Mouse (Mus musculus) liver, adult 2 months (tissue): ENCODE measurements around the gene Dusp16.

ENCODE experiments used
- CTCF ChIP-seq: fragments of 200-500 bp; IDR thresholded peaks from 2 replicates; pipeline ENCODE4 v1.5.1; 2011; ENCODE audit warnings: low read depth, low read length, control low read depth
- POLR2A ChIP-seq: fragments of 200-500 bp; IDR thresholded peaks from 2 replicates; pipeline ENCODE4 v1.6.1; 2011; ENCODE audit warnings: low read length, control low read depth; ENCODE audit not compliant: insufficient read depth; ENCODE audit errors: extremely low read depth

DNA sequence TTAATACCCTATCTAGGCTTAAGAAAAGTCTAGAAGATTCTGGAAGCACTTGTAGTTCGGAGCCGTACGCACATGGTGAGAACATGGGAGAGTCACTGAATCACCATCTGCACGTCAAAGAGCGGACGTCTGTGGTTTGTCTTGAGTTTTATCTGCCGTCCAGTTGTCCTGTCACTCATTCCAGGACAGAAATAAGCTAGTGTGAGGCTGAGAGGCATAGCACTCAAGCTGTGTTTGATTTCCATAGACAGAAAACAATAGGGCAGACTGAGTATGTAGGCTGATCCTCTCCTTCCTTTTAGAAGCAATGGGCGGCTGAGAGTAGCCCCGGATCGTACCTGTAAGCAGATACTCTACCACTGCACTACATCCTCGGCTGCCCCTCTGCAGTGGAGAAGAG lies 38.6 kb downstream of the Dusp16 start:
- no peak for TF ChIP-seq CTCF
- TF ChIP-seq POLR2A = no peak
